Mouse (Mus musculus) E14TG2a.4 (cell line): ENCODE results near the gene Polr3g.

Experiments
- CTCF ChIP-seq: conservative IDR thresholded peaks from 2 replicates; pipeline ENCODE4 v1.5.1; 2014; ENCODE audit warnings: low read length
- POU5F1 ChIP-seq: IDR thresholded peaks from 2 replicates; pipeline ENCODE4 v1.6.1; 2014; ENCODE audit warnings: low read length, borderline replicate concordance

- TF ChIP-seq CTCF (no peak), POU5F1 (no peak)
Observed at GRCm38 (mm10) chr13:81630566-81630965, 80.2 kb downstream of the Polr3g start.
